In genomic region chr19:60903971-60904370, GRCm38 (mm10) we compare ENCODE assay signal across 23 mouse cellular contexts.
"Had no signal": no experiment of that assay in that cellular context is flagged by ENCODE, and none has a peak within 500 bp of the region (broad histone marks: within the 10 kb centered on the region; RNA-seq: fewer than 3 reads in every experiment).

No protein-coding gene starts in this region.

- H3K9me3 ChIP-seq: heart, embryonic 13.5 days; heart, embryonic 15.5 days; hindbrain, embryonic 13.5 days; hindbrain, embryonic 15.5 days; kidney, embryonic 15.5 days; limb, embryonic 13.5 days; limb, embryonic 15.5 days; liver, embryonic 12.5 days had no signal

- H3K27ac ChIP-seq: heart, embryonic 13.5 days; heart, embryonic 15.5 days; hindbrain, embryonic 13.5 days; hindbrain, embryonic 15.5 days; hindbrain, postnatal 0 days; kidney, embryonic 15.5 days; kidney, postnatal 0 days; layer of hippocampus, adult 2 months; left cerebral cortex, adult 2 months; limb, embryonic 13.5 days; limb, embryonic 15.5 days; liver, embryonic 12.5 days; liver, embryonic 14.5 days had no signal

- H3K4me3 ChIP-seq: heart, embryonic 13.5 days; heart, embryonic 15.5 days; hindbrain, embryonic 13.5 days; hindbrain, embryonic 15.5 days; kidney, embryonic 15.5 days; layer of hippocampus, adult 2 months; left cerebral cortex, adult 2 months; limb, embryonic 13.5 days; limb, embryonic 15.5 days; liver, embryonic 12.5 days had no signal

- H3K27me3 ChIP-seq: heart, embryonic 13.5 days; heart, embryonic 15.5 days; hindbrain, embryonic 13.5 days; hindbrain, embryonic 15.5 days; kidney, embryonic 15.5 days; limb, embryonic 13.5 days; limb, embryonic 15.5 days; liver, embryonic 12.5 days had no signal

- H3K36me3 ChIP-seq: hindbrain, embryonic 13.5 days; hindbrain, embryonic 15.5 days; kidney, embryonic 15.5 days; limb, embryonic 13.5 days; limb, embryonic 15.5 days; liver, embryonic 12.5 days had no signal

- DNase-seq: gastrocnemius, postnatal 14 days; gastrocnemius, postnatal 36 days; heart, adult 18-20 months; heart, postnatal 14 days; heart, postnatal 36 days; kidney, adult 11 months; kidney, adult 2 months; kidney, adult 9 months; kidney, postnatal 25 days; kidney, postnatal 4 days had no signal

- H3K4me1 ChIP-seq: hindbrain, embryonic 13.5 days; hindbrain, embryonic 15.5 days; kidney, embryonic 15.5 days; limb, embryonic 13.5 days; limb, embryonic 15.5 days; liver, embryonic 12.5 days had no signal

- H3K9ac ChIP-seq: heart, embryonic 13.5 days; heart, embryonic 15.5 days; hindbrain, embryonic 13.5 days; hindbrain, embryonic 15.5 days; kidney, embryonic 15.5 days; limb, embryonic 13.5 days; limb, embryonic 15.5 days; liver, embryonic 12.5 days; liver, embryonic 14.5 days had no signal
